Mouse (Mus musculus): ENCODE results near the gene Utp6. TPM values are rescaled to one million over a fixed set of nuclear protein-coding genes. Genes with fewer than 3 reads are reported as not detected.

Utp6 gene
- total and polyA plus RNA-seq, 3 experiments: 78.8 to 148 (median 117) TPM

DNA sequence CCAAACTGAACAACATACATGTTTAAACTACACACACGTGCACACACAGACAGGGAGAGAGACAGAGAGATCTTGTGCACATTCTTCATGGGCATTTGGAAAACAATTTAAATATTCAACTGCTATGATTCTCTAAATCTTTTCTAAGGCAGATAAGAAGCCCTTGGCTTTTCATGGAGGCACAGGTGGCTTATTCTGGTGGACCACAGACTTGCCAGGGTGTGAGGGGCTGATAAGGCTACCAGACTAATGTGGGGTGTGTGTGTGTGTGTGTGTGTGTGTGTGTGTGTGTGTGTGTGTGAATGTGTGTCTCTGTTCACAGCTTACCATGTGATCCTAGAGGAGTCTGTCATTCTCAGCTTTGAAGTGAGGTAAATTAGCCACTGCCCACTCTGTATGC is 39.4 kb downstream of the Utp6 start:
- TF ChIP-seq JUN (IDR thresholded peaks at IDR 0.05; ENCODE audit: insufficient read depth, low read depth, low read length) (no peak), PAX5 (IDR thresholded peaks at IDR 0.05; ENCODE audit: low read length) (no peak), CHD1 (IDR thresholded peaks at IDR 0.05; ENCODE audit: low read depth, low read length) (no peak), USF2 (conservative IDR thresholded peaks at IDR 0.05; ENCODE audit: low read depth, low read length) (no peak), MAX (IDR thresholded peaks at IDR 0.05; ENCODE audit: low read length) (no peak), SMC3 (IDR thresholded peaks at IDR 0.05; ENCODE audit: low read depth, low read length) (no peak), NELFE (IDR thresholded peaks at IDR 0.05; ENCODE audit: low read depth, low read length) (no peak), RCOR1 (conservative IDR thresholded peaks at IDR 0.05; ENCODE audit: low read depth, low read length) (no peak), EP300 (IDR thresholded peaks at IDR 0.05; ENCODE audit: low read length) (no peak), SIN3A (IDR thresholded peaks at IDR 0.05; ENCODE audit: low read length) (no peak), CHD2 (IDR thresholded peaks at IDR 0.05; ENCODE audit: low read length) (no peak), ETS1 (conservative IDR thresholded peaks at IDR 0.05; ENCODE audit: low read depth, low read length) (no peak)
- no peak for DNase-seq (ENCODE audit: extremely low read depth)
- Histone ChIP-seq H3K79me2 (replicated peaks; ENCODE audit: control insufficient read depth, extremely low read depth, insufficient read depth, poor library complexity, severe bottlenecking) (no peaks in the 10 kb centered on the region), H3K27me3 (replicated peaks) (no peaks in the 10 kb centered on the region), H3K36me3 (replicated peaks in 1 of 2; ENCODE audit: control insufficient read depth in 1 of 2, insufficient read depth in 1 of 2, low read length in 1 of 2) (peaks cover 0 to 4% of the 10 kb centered on the region in 2 experiments), H3K27ac (ENCODE audit: insufficient read depth, low read depth) (no peak overlapping the region), H3K9ac (ENCODE audit: insufficient read depth, low read depth) (no peak overlapping the region), H3K4me1 (ENCODE audit: control insufficient read depth in 1 of 2, insufficient read depth in 2 of 2) (peaks cover 4 to 22% of the 10 kb centered on the region in 2 experiments), H3K4me2 (ENCODE audit: insufficient read depth, low read depth, poor library complexity, severe bottlenecking) (no peak overlapping the region), H3K9me3 (replicated peaks; ENCODE audit: low read length) (no peaks in the 10 kb centered on the region), H3K4me3 (replicated peaks in 1 of 3; ENCODE audit: low read depth in 2 of 3, low read length in 2 of 3, poor library complexity in 1 of 3) (no peak overlapping the region)
- dilution Hi-C loops (cut with MboI; ENCODE audit: extremely low pct_ligation_motif_present, extremely low pct_unique_long_range_greater_than_20kb, low sequenced_read_pairs) (no loop called here), in situ Hi-C loops (cut with MboI; ENCODE audit: low pct_ligation_motif_present, low pct_unique_long_range_greater_than_20kb, low sequenced_read_pairs) (loop anchor here (5.0 kb wide), 2 partner anchors 220 to 330 kb away; partner anchors contain the start of gene Rab11fip4)

DNA sequence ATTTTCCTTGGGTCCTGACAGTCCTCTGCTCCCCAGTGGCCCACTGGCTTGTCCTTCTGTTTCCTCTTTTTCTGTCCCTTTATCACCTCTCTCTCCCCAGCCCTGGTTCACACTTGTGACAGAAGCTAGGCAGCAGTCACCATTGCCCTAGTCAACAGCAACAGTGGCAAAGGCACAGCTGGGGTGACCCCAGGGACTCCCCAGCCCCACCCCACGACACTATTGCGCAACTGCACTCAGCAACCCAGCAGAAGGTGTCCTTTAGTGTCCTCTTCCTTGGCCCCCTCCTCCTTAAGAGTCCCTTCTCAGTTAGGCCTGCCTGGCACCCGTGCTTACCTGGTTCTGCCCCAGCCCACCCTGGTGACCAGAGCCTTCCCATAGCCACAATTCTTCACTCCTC is 40.0 kb downstream of the Utp6 start:
- TF ChIP-seq CTCF (conservative IDR thresholded peaks at IDR 0.05 in 1 of 2, IDR thresholded peaks at IDR 0.05 in 1 of 2; ENCODE audit: low read depth in 2 of 2, low read length in 2 of 2): peak in 1 of 2 experiments; percentile 15; a peak in 2 of 4 replicates
- TF ChIP-seq E2F4 (IDR thresholded peaks at IDR 0.05; ENCODE audit: insufficient replicate concordance, low read depth, low read length): no peak
- TF ChIP-seq ZMIZ1 (IDR thresholded peaks at IDR 0.05; ENCODE audit: low read depth, low read length): no peak
- no peak for TF ChIP-seq HCFC1 (IDR thresholded peaks at IDR 0.05; ENCODE audit: low read depth, low read length)
- H3K4me3 ChIP-seq (replicated peaks in 1 of 3; ENCODE audit: low read depth in 2 of 3, low read length in 2 of 3, poor library complexity in 1 of 3): no peak overlapping the region
- peaks cover 0 to 2% of the 10 kb centered on the region in 2 experiments for H3K36me3 ChIP-seq (replicated peaks in 1 of 2; ENCODE audit: control insufficient read depth in 1 of 2, insufficient read depth in 1 of 2, low read length in 1 of 2)
- H3K9me3 ChIP-seq (replicated peaks; ENCODE audit: low read length): no peaks in the 10 kb centered on the region
- H3K4me1 ChIP-seq (ENCODE audit: control insufficient read depth in 1 of 2, insufficient read depth in 2 of 2): peaks cover 4 to 22% of the 10 kb centered on the region in 2 experiments
- H3K79me2 ChIP-seq (replicated peaks; ENCODE audit: control insufficient read depth, extremely low read depth, insufficient read depth, poor library complexity, severe bottlenecking): no peaks in the 10 kb centered on the region
- H3K4me2 ChIP-seq (ENCODE audit: insufficient read depth, low read depth, poor library complexity, severe bottlenecking): no peak overlapping the region
- DNase-seq (ENCODE audit: extremely low read depth): peak; percentile 12
- dilution Hi-C loops (cut with MboI; ENCODE audit: extremely low pct_ligation_motif_present, extremely low pct_unique_long_range_greater_than_20kb, low sequenced_read_pairs): no loop called here
- in situ Hi-C loops (cut with MboI; ENCODE audit: low pct_ligation_motif_present, low pct_unique_long_range_greater_than_20kb, low sequenced_read_pairs): loop anchor here (5.0 kb wide), 2 partner anchors 220 to 330 kb away; partner anchors contain the start of gene Rab11fip4
- no peak overlapping the region for H3K27ac ChIP-seq (ENCODE audit: insufficient read depth, low read depth)
- no peaks in the 10 kb centered on the region for H3K27me3 ChIP-seq (replicated peaks)
- no peak overlapping the region for H3K9ac ChIP-seq (ENCODE audit: insufficient read depth, low read depth)
